Mouse (Mus musculus) liver, adult 2 months (tissue): ENCODE measurements around the gene Hydin.

Source experiments
- CTCF ChIP-seq: fragments of 200-500 bp; IDR thresholded peaks from 2 replicates; pipeline ENCODE4 v1.5.1; 2011; ENCODE audit warnings: low read depth, low read length, control low read depth
- POLR2A ChIP-seq: fragments of 200-500 bp; IDR thresholded peaks from 2 replicates; pipeline ENCODE4 v1.6.1; 2011; ENCODE audit warnings: low read length, control low read depth; ENCODE audit not compliant: insufficient read depth; ENCODE audit errors: extremely low read depth

GRCm38 (mm10) chr8:110340090-110340703 is 73.4 kb downstream of the Hydin start:
- TF ChIP-seq CTCF (no peak), POLR2A (no peak)
